Mouse (Mus musculus) cerebellum, postnatal 4 days (tissue): ENCODE data around the gene Wfikkn1.

Experiments used
- DNase-seq, 2 experiments: peaks; one replicate each; pipeline ENCODE4 v3.0.0; 2022; ENCODE audit warnings: low spot score in 2 of 2, mixed read lengths in 1 of 2

Wfikkn1 gene

DNA sequence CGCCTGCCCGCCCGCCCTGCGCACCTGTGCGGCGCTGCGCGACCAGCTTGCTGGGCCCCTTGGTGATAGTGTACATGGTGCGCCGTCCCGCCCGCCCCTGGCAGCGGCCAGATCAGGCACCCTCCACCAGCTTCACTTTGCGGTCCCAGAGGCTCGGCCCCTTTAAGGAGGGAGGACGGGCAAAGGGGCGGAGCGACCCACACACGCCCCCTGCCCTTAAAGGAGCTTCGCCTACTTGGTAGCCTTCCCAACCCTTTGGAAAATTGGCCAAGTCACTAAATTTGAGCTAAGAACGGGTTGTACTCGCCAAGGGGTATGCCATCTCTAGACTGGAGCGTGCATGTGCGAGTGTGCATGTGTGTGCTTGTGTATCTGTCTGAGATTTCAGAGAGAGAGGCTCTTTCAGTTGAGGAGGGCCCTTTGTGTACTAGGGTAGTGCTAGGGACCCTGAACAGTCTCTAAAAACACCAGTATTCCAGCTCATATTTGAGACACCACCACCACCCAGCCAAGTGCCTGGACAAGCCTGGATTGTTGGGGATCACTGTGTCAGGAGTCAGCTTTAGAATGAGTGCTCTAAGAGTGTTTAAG is 12.0 kb downstream of the Wfikkn1 start, which contains the start of gene Mcrip2:
Gene Mcrip2 (minus strand): TSS at position 164 of the 591 bp plus-strand sequence.
- DNase-seq, result peak in 1 of 2 experiments; percentile 69

DNA sequence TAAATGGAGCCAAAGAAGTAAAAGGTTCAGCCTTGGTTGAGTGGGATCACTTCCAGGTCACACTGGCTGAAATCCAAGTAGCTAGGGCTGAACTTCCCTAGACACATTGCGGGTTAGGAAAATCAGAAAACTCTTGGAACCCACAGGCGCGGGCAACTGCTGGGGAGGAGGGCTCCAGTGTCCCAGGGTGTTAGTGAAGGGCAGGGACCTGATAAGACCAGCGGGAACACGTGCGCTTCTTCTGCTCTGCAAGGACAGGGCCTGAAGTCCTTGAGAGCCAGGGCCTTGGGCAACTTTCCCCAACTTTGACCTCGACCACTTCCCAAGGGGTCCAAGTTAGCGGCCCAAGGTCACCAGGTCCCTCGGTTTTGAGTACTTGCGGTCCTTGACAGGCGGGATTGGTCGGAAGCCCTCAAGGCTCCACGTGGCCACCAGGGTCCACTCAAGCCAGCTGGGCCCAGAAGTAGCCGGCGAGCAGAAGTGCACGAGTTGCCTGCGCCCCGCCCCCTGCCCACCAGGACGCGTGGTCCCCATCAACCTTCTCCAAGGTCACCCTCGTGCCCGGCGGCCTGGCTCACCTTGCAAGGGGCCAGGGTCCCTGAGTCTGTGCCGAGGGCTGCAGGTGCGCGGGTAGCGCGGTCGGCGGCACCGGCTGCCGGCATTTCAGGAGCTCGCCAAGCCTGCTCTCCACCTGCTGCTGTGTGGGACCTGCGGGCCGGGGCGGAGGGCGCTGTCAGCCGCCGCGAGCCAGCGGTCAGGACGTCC is 12.6 kb downstream of the Wfikkn1 start:
- no peak for DNase-seq

DNA sequence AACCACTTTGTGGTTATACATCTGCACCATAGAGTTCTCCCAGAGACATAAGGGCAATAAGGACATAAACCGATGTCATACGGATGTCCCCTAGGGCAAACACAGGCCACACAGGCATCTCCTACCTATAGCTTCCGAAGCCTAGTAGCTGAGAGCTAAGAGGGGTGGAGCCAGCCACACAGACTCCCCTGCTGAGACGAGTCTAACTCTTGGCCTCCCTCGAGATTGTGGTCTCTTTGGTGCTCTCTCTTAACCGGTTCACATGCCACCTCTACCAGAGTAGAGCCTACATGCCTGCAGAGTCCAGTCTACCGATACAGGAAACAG is 13.2 kb downstream of the Wfikkn1 start:
- DNase-seq, result no peak

DNA sequence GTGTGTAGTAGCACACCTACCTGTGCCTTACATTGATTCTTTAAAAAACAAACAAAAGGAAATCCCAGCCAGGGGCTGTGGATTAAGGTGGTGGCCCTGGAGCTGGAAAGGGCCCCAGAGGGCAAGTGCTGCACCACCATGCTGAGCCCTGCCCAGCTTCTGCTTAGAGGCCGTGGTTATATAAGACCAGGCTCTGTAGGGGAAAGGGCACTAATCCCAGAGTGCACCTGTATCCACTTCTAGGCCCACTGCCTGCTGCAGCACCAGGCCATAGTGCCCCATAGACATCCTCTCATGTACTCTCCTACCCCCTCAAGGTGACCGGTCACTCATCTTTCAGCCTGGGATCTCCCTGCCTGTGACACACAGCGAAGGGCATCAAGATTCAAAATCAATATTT is 14.5 kb downstream of the Wfikkn1 start:
- no peak for DNase-seq

DNA sequence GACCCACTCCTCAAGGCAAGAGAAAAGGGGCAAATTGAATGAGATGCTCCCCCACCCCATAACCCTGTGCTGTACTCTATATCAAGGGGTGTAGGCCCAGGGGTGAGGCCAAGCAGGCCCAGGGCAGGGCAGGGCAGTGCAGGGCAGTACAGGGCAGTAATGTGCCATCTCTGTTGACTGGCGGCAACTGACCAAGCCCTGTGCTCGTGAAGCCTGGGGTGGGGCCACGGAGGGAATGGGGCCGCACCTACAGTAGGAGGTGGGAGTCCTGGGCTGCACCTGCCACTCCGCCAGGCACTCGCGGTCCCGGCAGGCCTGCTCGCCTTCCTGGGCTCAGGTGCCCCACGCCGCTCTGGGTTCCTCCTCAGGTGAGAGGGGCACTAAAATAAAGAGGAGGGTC is 15.4 kb downstream of the Wfikkn1 start:
- no peak for DNase-seq

DNA sequence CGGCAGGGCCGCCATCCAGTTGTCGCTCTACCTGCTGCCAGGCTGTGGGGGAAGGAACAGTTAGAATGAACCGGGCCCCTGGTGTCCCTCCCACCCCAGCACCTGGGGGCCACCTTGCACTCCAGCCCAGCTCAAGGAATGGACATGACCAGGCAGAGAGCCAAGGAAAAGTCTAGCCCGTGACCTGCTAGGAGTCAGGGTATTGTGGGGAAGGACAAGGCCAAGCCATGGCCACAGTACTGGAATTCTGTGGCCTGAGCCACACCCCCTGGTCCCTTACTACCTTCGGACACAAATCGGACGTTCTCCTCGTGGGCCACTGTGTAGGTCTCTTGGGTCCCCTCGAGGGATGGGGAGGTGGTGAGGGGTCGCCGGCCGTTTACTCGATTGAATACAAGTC is 16.3 kb downstream of the Wfikkn1 start:
- DNase-seq, result no peak

DNA sequence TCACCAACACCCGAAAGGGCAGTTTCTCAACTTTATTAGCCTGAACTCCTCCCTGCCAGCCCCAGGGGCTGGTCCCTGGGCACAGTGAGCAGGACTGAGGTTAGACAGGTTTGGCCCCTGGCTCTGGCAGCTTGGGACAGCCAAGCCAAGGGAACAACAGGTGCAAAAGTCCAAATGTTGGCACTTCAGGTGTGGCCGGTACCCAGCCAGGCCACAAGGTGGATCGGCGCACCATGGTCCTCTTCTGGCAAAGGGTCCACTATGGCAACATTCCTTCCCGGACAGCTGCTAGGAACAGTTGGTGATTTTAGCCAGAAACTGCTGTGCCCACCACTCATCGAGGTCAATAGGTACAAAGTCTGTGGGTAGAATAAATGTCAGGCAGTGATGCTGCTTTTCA is 17.0 kb downstream of the Wfikkn1 start:
- DNase-seq, result no peak

DNA sequence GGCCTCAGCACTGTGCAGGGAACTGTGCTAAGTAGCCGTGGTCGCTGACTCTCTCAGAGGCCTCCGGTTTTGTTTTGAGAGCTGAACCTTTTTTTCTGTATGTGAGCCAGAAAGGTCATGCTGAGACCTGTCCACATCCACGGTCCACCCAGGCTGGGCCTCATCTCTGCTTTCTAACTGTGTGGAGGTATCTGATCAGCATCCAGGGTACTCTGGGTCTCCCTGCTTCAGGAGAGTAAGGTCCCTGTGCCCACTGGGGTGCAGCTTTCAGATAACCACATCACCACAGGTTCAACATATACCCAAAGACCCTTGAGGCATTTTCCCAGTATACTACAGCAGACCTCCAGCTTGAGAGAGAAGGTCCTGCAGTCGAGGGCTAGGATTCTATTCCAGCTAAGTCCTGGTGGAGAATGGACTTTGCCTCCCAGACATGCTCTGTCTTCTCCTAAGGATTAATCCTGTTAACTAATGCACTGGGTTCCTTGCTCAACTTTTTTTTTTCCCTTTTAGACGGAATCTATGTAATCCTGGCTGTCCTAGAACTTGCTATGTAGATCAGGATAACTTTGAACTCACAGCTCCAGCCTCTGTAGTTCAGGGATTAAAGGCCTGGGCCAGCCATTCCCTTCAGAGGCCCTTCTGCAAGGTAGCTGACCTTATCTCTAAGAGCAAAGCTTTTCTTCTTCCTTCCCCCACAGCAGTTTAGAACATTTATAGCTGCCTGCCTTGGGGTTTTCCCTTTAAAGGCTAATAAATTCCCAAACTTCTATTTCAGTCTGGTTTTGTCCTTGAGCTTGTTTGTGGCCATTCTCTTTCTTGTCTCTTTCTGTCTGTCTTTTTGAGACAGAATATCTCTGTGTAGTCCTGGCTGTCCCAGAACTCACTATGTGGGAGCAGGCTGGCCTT is 18.7 kb downstream of the Wfikkn1 start:
- DNase-seq, result no peak

DNA sequence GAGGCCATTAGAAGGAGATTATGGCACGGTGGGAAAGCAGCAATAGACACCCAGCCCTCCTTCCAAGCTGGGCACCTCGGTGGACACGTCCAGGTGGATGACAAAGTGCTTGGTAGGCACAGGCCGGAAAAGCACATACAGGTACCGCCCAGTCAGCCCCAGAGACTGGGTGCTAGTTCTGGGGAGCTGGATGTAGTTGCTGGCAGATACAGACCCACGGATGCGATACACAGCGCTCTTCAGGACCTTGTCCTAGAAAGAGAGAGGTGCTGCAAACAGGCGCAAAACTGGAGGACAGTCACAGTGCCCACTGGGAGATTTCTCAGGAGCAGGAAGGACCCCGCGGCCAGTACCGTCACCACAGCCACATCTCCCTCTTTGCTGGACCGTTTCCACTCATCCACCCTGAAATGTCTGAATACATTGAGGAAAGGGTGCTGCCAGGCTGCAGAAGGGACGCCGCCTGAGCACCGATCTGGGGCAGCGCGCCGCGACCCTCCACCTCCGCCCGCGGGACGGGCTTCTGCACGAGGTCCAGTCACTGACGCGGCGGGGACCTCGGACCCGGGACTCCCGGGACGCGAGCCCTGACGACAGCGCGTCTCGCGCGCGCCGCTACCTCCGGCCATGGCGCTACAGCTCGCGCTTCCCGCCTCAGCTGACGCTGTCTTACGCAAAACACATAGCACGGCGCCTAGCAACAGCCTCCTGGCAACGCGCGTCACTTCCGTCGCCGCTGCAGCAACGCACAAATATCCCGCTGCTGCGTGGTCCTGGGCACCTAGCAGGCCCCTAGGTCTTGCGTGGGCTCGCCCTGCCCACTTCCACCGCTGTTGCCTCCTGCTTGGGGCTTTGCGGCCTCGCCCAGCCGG is 19.6 kb downstream of the Wfikkn1 start, which contains the start of gene Wdr90:
Gene Wdr90 (minus strand): TSS at position 670 of the 872 bp plus-strand sequence.
- DNase-seq, result peak; percentile 80 to 88

DNA sequence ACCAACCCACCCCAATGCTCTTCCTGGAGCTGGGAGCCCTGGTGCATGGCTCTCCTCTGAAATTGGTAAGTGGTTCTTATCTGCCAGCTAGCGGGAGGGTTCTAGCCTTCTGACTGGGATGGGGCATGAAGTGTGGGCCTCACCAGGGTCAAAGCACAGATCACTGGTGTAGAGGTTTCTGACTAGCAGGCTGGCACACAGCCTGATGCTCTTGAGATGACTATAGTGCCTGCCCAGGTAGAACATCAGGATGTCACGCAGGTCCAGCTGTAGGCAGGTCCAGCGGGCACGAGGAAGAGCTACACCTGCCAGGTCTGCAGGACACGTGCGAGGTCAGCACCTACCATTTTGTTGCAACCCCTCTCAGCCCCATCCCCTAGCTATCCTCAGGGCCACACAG is 20.4 kb downstream of the Wfikkn1 start:
- no peak for DNase-seq

DNA sequence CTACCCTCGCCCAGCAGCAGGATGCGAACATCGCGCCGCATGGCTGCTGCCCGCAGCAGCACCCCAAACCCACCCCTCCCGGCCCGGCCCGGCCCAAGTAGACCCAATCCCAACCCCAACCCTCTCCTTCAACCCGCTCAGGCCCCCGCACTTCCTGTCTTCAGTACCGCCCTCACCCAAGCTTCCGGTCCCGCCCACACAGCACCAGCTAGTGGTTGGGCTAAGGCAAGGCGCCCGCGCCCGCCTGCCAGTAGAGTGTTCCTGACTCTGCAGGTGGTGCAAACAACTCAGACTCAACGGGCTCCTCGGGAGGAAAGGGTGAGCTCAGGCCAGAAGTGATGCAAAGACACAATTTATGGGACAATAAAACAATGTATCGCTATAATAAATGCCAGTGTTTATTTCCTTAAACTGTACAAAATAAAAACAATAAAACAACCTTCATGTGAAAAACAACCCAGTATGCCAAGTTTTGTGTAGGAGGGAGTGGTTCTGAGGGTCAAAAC is 36.2 kb downstream of the Wfikkn1 start, which contains the start of gene Rhot2:
Gene Rhot2 (minus strand): TSS at position 456 of the 506 bp plus-strand sequence.
- peak; percentile 77 to 88 for DNase-seq

DNA sequence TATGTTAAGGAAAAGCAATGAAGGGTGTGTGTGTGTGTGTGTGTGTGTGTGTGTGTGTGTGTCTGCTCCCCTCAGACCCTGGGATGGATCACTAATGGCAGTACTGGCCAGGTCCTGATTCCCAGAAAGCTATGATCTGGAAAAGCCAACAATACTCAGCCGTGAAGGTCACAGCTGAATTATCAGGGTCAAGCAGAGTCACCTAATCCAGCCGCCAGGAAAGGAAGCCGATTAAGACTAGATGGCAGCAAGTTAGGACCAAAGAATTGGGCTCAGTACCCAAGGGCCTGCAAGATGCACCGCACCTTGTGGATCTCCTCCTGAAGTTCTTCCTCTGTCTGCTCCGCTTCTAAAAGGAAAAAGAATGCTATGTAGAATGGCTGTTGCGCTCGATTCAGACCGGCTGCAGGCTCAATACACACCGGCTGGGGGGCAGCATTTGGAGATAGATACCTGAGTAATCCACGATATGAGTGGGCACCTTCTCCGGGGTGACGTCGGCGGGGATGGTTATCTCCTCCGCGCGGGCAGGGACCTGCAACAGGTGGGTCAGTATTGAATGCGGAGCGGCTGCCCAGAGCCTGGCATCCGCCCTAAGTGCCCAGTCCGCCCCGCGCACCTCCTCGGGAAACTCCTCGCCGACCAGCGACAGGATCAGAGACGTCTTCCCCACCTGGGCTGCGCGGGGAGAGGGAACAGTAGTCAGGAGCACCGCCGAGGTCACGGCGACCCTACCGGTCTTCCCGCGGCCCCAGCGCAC is 36.8 kb downstream of the Wfikkn1 start:
- DNase-seq, result no peak

DNA sequence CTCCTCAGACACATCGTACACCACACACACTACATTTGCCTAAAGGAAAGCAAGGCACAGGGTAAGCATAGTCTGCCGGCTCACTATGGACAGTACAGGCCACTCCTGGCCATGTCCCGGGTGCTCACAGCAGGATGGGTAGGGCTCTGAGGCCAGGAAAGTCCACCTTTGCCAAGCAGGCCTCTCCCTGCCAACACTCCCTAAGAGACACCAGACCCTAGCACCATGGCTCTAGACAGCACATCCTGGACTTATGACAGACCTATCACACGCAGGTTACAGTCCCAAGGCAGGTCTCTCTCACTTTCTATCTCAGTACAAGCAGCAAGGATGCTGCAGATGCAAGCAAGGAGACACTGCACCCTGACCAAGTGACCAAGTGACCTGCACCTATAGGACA is 37.5 kb downstream of the Wfikkn1 start:
- no peak for DNase-seq

DNA sequence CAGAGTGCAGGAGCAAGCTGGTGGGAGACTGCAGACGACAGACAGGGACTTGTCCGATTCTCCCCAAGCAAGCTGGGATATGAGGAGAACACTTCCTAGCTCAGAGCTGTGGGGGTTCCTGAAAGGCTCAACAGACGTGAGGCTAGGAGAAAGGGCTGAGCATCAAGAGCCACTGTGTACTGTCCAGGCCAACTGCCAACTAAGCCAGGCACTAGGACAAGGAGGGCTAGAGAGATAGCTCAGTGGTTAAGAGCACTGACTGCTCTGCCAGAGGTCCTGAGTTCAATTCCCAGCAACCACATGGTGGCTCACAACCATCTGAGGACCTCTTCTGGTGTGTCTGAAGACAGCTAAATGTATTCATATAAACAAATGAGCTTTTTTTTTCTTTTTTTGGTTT is 38.1 kb downstream of the Wfikkn1 start:
- no peak for DNase-seq

DNA sequence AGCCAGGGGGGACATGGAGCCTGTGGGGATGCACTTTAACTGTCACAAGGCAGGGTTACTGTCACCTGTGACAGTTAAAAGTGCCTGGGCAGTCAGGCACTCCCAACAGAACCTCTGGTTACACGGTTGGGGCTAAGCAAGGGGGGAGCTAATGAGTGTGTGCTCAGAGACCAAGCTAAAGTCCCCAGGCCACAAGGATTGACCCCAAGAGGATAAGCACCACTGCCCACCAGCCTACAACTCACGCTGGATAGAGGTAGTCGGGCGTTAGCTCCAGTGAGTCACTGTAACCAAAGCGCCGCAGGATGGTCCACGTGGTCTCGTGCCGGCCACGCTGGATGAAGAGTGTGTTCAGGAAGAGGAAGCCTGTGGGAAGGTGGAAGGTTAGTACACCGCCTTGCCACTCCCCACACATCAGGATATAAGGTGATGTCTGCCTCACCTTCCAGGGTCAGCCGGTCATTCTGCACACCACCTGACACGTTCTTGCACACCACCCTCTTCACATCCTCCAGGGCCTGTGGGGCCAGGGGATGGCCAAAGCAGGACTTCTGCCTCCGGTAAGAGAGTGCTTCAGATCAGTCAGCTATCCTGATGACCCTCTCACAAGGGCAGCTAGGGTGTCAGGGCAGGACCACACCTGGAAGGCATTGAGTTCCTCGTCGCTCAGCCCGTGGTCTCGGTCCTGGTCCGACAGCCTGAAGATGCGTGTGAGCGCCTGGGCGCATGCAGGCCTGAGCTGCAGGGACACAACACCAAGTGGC is 39.4 kb downstream of the Wfikkn1 start, which contains the start of gene Gm20683:
Gene Gm20683 (minus strand): TSS at position 647 of the 764 bp plus-strand sequence.
- no peak for DNase-seq

DNA sequence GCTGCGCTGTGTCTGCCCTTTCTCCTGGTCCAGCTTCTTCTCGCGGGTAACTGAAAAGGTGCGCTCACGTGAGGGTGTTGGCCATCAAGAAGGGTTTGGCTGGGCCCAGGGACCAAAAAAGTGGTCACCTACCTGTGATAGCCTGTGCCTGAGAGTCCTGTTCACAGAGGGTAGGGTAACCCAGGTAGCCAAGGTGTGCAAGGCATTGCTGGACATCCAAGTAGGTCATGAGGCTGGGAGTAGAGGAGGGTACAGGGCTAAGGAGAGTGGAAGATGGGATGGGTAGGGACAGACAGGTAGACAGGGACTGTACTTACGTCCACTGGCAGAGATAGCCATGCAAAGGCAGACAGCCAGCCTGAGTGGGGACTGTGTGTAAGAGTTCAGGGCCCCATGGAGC is 40.1 kb downstream of the Wfikkn1 start:
- DNase-seq, result no peak

DNA sequence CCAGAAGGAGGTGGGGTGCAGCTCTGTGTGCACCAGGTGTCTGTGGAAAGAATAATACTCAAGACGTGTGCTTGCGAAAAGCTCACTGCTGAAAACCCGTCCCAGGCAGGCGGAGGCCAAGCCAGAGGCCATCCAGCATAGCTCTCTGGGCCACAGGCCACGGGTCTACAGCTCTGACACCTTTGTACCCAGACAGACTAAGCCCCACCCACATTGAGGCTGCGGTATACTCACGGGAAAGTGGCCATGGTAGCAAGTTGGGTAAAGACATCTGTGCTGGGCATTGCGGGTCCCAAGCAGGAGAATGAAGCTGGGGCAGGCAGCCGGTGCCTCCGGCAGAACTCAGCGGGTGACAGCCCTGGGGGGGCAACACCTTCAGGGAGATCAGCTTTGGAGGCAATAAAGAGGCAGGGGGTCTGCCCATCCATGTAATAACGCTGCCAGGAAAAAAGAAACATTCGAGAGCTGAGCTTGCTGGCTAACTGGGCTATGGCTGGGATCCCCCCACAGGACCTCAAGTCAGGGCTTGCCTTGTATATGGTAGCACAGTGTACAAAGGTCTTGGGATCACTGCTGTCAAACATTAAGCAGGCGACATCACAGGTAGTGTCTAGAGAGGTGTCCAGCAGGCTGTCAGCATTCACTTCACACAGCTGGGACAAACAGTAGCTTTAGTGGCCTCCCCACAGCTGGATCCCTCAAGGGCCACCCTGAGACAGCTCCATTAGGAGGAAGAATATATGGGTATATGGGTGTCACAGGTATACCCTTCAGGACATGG is 41.0 kb downstream of the Wfikkn1 start:
- no peak for DNase-seq

DNA sequence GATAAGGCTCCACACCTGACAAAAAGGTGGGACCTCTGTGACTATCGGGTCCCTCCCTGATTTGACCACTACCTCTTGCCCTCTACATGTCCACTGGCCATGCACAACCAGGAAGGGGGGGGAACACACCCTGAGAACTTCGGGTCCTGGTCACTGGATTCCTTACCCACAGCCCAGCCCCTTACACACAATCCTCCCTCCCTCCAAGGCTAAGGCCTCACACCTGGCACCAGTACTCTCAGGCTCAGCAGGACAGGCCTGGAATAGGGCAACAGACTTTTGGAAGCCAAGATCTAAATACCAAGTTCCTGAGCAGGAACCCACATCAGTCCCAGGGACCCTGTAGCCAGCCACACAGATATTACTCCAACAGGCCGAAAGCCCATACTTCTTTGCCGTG is 41.8 kb downstream of the Wfikkn1 start:
- no peak for DNase-seq

DNA sequence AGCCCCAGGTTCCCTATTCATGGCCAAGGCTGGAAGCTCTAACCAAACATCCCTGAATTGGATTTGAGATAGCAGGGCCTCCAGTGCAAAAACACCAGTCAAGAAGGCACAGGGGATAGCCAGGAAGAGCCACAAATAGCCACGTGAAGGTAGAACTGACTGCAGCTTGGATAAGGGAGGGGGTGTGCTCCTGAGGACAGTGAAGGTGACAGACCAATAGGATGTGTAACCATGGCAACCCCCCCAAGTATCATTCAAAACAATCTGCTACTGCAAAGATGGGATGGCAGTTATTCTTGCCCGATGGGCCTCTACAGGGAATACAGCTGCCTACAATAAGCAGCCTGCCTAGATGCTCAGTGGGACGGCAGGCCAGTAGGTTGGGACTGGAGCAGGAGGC is 43.1 kb downstream of the Wfikkn1 start:
- DNase-seq, result no peak
